Mouse (Mus musculus): ENCODE measurements around the gene P2ry2.

The P2ry2 gene

GRCm38 (mm10) chr7:101012541-101012940, at the start of gene P2ry2:
Gene P2ry2 (minus strand): TSS chr7:101012866.
- no peak for DNase-seq

- DNase-seq = peak; percentile 49
Observed at GRCm38 (mm10) chr7:101062246-101062645, 49.6 kb upstream of the P2ry2 start.

- DNase-seq = peak; percentile 90
Observed at GRCm38 (mm10) chr7:101061381-101061780, 48.7 kb upstream of the P2ry2 start.

- DNase-seq = peak; percentile 34
Observed at GRCm38 (mm10) chr7:101060476-101060875, 47.8 kb upstream of the P2ry2 start.

GRCm38 (mm10) chr7:101059188-101059587, 46.5 kb upstream of the P2ry2 start:
- no peak for DNase-seq

GRCm38 (mm10) chr7:101057309-101057708, 44.6 kb upstream of the P2ry2 start:
- no peak for DNase-seq

- no peak for DNase-seq
Observed at GRCm38 (mm10) chr7:101053136-101053535, 40.5 kb upstream of the P2ry2 start.

GRCm38 (mm10) chr7:101051551-101052221, 39.0 kb upstream of the P2ry2 start:
- DNase-seq = peak; percentile 77

- DNase-seq = no peak
Observed at GRCm38 (mm10) chr7:101050724-101051550, 38.3 kb upstream of the P2ry2 start.

GRCm38 (mm10) chr7:101049326-101050087, 36.8 kb upstream of the P2ry2 start:
- peak; percentile 70 for DNase-seq

GRCm38 (mm10) chr7:101048247-101048646, 35.6 kb upstream of the P2ry2 start:
- DNase-seq = no peak

- DNase-seq = no peak
Observed at GRCm38 (mm10) chr7:101043846-101044541, 31.3 kb upstream of the P2ry2 start.

GRCm38 (mm10) chr7:101041977-101042749, 29.5 kb upstream of the P2ry2 start:
- DNase-seq = no peak

- no peak for DNase-seq
Observed at GRCm38 (mm10) chr7:101041544-101041943, 28.9 kb upstream of the P2ry2 start.

GRCm38 (mm10) chr7:101033371-101033770, 20.7 kb upstream of the P2ry2 start:
- no peak for DNase-seq

GRCm38 (mm10) chr7:101031234-101031633, 18.6 kb upstream of the P2ry2 start:
- DNase-seq = no peak

- DNase-seq = peak; percentile 42
Observed at GRCm38 (mm10) chr7:101030756-101031155, 18.1 kb upstream of the P2ry2 start.

- DNase-seq = peak; percentile 82
Observed at GRCm38 (mm10) chr7:101029446-101029845, 16.8 kb upstream of the P2ry2 start.

GRCm38 (mm10) chr7:101028991-101029390, 16.3 kb upstream of the P2ry2 start:
- DNase-seq = no peak

- peak; percentile 73 for DNase-seq
Observed at GRCm38 (mm10) chr7:101028444-101028757, 15.7 kb upstream of the P2ry2 start.

GRCm38 (mm10) chr7:101027623-101028443, 15.2 kb upstream of the P2ry2 start:
- DNase-seq = peak; percentile 59
